Mouse (Mus musculus): ENCODE measurements around the gene Sec23b. TPM values are rescaled to one million over a fixed set of nuclear protein-coding genes. Genes with fewer than 3 reads are reported as not detected.

The Sec23b gene
- polyA plus RNA-seq (2015; fragmentation: Nextera tagmentation; extraction: Ambion mirVana): 91.4 and 91.7 TPM in 2 replicates

DNA sequence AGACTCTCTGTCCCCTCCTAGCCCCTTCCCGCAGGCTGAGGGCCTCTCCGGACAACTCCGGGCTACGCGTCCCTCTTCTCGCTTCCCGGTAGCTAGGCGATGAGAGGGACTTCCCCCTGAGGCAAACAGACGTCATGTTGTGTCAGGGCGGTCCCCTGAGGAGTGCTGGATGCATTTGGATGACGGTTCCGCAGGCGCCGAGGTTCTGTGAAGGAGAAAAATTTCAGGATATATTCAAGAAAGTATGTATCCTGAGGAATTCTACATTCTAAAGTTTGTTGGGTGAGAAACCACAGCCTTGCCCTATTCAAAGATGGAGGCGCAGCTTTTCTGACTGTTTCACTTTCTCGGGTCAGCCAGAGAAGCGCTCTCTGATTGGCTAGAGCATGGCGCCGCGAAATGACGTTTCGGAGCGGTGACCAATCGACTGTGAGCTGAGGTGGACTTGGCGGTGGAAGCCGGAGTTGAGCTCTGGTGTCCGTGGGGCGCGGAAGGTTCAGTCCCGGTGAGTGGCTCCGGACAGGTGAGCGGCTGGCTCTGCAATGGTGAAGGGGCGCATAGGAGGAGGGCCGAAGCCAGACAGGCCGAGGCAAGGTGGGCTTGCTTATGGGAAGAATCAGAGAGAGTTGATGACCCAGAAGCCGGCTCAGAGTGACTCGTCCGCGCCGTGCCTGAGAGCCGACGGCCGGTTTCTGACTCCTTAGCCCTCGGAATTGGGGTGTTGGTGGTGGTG is at the start of gene Sec23b:
Gene Sec23b, plus strand, starts transcription at position 410 of the 733 bp plus-strand sequence.
- H3K27me3 ChIP-seq: no peaks in the 10 kb centered on the region
- H3K9me3 ChIP-seq: no peaks in the 10 kb centered on the region
- H3K9ac ChIP-seq: peak within 1 kb of the TSS; percentile 86
- ATAC-seq (ENCODE audit: low FRiP score, low read depth): peak; percentile 98
- peak within 1 kb of the TSS; percentile 96 for H3K27ac ChIP-seq
- peak within 1 kb of the TSS; percentile 73 for H3K4me2 ChIP-seq (replicated peaks)
- H3K4me3 ChIP-seq: peak within 1 kb of the TSS; percentile 65
- WGBS: under 1% methylated on average over 44 of the region's 44 CpGs
- H3K4me1 ChIP-seq: peaks cover 14% of the 10 kb centered on the region
- peaks cover 18% of the 10 kb centered on the region for H3K36me3 ChIP-seq

DNA sequence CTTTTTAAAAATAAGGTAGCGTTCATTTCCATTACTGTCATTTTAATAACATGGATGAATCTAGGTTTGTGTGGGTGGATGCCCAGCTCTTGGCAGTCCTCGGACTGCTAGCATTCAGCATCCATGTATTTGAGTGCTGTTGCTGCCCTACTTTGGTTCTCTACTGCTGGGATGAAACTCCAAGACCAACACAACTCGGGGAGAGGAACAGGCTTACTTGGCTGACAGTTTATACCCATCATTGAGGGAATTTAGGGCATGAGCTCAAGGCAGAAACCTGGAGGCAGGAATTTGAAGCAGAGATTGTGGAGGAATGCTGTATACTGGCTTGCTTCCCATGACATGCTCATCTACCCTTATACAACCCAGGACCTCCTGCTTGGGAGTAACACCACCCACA is 41.4 kb upstream of the Sec23b start:
- ATAC-seq (ENCODE audit: low FRiP score, low read depth): no peak
- H3K4me3 ChIP-seq: no peak overlapping the region
- H3K9me3 ChIP-seq: no peaks in the 10 kb centered on the region
- H3K9ac ChIP-seq: no peak overlapping the region
- H3K27me3 ChIP-seq: no peaks in the 10 kb centered on the region
- H3K36me3 ChIP-seq: no peaks in the 10 kb centered on the region
- no peak overlapping the region for H3K27ac ChIP-seq
- WGBS: 81% methylated on average over 3 of the region's 3 CpGs
- H3K4me2 ChIP-seq (replicated peaks): no peak overlapping the region
- H3K4me1 ChIP-seq: no peaks in the 10 kb centered on the region

DNA sequence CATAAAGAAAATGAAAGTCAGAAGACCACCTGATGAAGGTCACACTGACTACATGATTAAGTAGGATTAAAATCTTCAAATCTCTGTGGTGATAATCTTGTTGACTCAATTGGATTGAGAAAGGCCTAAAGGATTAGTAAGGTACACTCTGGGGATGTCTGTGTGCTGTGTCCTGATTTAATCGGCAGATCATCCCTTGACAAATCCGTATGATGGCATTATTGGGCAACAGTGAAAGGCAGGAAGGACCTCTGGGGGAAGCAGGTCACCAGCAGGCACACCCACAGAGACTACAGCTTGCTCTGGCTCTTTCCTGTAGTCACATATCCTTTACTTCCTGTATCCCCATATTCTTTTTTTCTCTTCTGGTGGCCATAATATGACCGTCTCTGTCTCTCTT is 36.3 kb upstream of the Sec23b start:
- no peaks in the 10 kb centered on the region for H3K27me3 ChIP-seq
- no peaks in the 10 kb centered on the region for H3K9me3 ChIP-seq
- H3K4me2 ChIP-seq (replicated peaks): no peak overlapping the region
- no peak overlapping the region for H3K9ac ChIP-seq
- 66% methylated on average over 3 of the region's 3 CpGs for WGBS
- no peak overlapping the region for H3K4me3 ChIP-seq
- H3K27ac ChIP-seq: no peak overlapping the region
- no peaks in the 10 kb centered on the region for H3K4me1 ChIP-seq
- no peak for ATAC-seq (ENCODE audit: low FRiP score, low read depth)
- H3K36me3 ChIP-seq: no peaks in the 10 kb centered on the region

DNA sequence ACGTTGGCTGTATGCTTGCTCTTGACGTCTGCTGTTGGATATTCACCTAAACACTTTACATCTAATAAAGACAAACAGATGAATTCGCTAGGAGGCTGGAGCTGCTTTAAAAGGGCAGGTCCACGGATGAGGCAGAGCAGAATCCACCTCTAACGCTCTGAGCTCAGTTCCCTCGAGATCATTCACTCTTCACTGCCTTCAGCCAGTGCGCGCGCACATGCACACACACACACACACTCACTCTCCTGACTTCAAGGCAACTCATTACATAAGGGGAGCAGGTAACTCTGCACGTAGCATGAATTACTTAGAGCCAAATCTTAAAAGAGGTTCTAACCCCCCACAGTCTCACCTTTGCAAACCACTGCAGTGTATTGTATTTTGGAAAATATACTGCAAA is 30.2 kb upstream of the Sec23b start:
- ATAC-seq (ENCODE audit: low FRiP score, low read depth): no peak
- WGBS: 57% methylated on average over 10 of the region's 10 CpGs
- Histone ChIP-seq H3K4me2 (replicated peaks) (no peak overlapping the region), H3K27ac (no peak overlapping the region), H3K9ac (no peak overlapping the region), H3K4me3 (no peak overlapping the region), H3K36me3 (peaks cover 8% of the 10 kb centered on the region; the same call in 1 of the 2 replicates), H3K4me1 (peaks cover 14% of the 10 kb centered on the region), H3K9me3 (no peaks in the 10 kb centered on the region), H3K27me3 (peaks cover 16% of the 10 kb centered on the region)

DNA sequence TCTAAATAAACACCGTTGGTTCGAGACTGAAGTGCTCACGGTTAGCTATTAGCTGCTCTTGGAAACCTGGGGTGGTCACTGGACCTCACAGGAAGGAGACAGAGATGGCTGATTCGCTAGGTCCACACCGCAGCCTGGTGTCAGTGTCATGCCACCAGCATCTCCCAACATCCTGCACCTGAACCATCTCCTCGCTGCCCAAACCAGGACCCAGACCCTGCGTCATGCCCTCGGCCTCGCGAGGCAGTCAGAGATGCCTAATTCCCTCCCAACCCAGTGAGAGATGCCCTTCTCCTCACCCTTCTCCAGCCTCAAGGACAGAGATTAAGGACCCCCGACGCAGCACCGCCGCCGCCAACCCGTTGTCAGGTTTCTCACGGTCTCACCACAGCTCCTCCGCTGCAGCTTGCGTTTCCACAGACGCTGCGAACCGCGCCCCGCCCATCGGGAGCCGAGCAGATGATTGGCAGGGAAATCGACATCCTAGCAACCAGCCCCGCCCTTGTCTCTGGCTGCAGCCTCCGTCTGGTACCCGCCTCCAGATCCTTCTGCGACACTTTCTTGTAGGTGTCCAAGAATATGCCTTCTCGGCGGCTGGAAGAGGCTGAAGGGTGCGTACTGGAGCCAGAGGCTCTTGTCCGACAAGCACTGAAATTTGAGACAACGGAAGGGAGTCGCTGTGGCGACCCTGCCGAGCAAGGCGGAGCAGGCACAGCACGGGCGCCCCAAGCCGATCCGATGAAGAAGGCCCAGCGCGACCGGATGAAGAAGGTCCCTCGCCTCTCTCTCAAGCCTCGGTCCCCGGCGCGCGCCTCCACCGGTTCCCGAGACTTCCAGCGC is 28.8 kb upstream of the Sec23b start, which contains the start of the genes Dzank1 and Polr3f:
Gene Dzank1, minus strand, starts transcription at position 434 of the 840 bp plus-strand sequence.
Gene Polr3f, plus strand, starts transcription at position 738 of the 840 bp plus-strand sequence.
- Histone ChIP-seq H3K9me3 (no peaks in the 10 kb centered on the region), H3K27ac (peak within 1 kb of the TSS; percentile 73), H3K4me2 (replicated peaks) (peak within 1 kb of the TSS; percentile 79), H3K9ac (peak within 1 kb of the TSS; percentile 93), H3K27me3 (peaks cover 16% of the 10 kb centered on the region), H3K4me1 (peaks cover 14% of the 10 kb centered on the region), H3K4me3 (peak within 1 kb of the TSS; percentile 97), H3K36me3 (peaks cover 14% of the 10 kb centered on the region)
- peak; percentile 99 for ATAC-seq (ENCODE audit: low FRiP score, low read depth)
- WGBS: 1% methylated on average over 56 of the region's 56 CpGs

DNA sequence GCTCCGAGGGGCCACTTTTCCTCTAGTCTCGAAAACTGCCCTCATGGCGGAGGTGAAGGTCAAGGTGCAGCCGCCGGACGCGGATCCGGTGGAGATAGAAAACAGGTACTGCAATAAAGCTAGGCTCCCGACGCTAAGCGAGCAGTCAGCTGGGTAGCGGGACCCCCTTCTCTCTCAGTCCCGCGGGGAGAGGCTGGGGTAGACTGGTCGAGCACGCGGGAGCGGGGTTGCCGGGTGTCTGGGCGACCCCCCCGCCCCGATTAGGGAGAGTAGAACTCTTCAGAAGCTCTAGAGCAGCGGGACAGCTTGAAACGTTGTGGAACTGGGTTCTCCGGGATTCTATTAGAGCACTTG is 28.2 kb upstream of the Sec23b start:
- ATAC-seq (ENCODE audit: low FRiP score, low read depth): peak; percentile 42
- Histone ChIP-seq H3K4me3 (peak overlapping the region; percentile 97), H3K36me3 (peaks cover 18% of the 10 kb centered on the region), H3K4me1 (peaks cover 14% of the 10 kb centered on the region), H3K4me2 (replicated peaks) (peak overlapping the region; percentile 79), H3K9me3 (no peaks in the 10 kb centered on the region), H3K27ac (peak overlapping the region; percentile 73), H3K9ac (peak overlapping the region; percentile 93), H3K27me3 (peaks cover 16% of the 10 kb centered on the region)
- WGBS: 0% methylated on average over 25 of the region's 25 CpGs

DNA sequence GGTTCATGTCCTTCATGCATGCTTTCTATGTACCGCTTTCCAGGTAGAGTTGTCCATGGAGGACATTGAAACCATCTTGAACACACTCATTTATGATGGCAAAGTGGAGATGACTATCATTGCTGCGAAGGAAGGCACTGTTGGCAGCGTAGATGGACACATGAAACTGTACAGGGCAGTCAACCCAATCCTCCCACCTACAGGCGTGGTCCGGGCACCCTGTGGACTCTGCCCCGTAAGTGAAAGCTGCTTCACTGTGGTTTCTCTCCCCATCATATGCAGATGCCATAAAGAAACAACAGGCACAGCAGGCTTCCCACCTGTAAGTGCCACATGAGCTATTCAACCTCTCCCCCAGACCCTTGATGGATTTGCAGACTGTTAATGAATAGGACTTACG is 18.9 kb upstream of the Sec23b start:
- no peak overlapping the region for H3K27ac ChIP-seq
- no peaks in the 10 kb centered on the region for H3K4me1 ChIP-seq
- no peak for ATAC-seq (ENCODE audit: low FRiP score, low read depth)
- H3K36me3 ChIP-seq: peaks cover 90% of the 10 kb centered on the region
- no peak overlapping the region for H3K4me3 ChIP-seq
- H3K9me3 ChIP-seq: 0 out of 2 replicates have a peak, but pooled peaks cover 7% of the 10 kb centered on the region
- whole genome bisulfite sequencing: 94% methylated on average over 7 of the region's 7 CpGs
- H3K9ac ChIP-seq: no peak overlapping the region
- no peak overlapping the region for H3K4me2 ChIP-seq (replicated peaks)
- H3K27me3 ChIP-seq: no peaks in the 10 kb centered on the region

DNA sequence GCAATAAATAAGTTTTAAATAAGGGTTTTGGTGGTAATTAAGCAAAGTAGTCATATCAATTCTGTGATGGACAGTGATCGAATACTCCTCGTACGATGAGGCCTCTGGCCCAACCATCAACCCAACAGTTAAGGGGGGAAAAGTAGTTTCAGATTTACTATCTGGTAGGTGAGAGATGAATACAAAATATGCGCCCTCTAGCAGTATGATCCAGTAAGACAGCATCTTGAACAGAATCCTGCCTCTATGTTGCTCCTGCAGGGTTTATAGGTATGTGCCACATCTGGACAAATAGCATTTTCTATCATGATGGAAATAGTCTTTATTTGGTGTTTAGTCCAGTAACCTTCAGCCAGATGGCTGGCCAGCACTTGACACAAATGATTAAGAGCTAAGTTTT is 14.8 kb upstream of the Sec23b start:
- H3K36me3 ChIP-seq: peaks cover 83% of the 10 kb centered on the region
- no peaks in the 10 kb centered on the region for H3K4me1 ChIP-seq
- H3K4me3 ChIP-seq: no peak overlapping the region
- no peak overlapping the region for H3K4me2 ChIP-seq (replicated peaks)
- H3K9me3 ChIP-seq: no peaks in the 10 kb centered on the region
- no peak overlapping the region for H3K9ac ChIP-seq
- WGBS: 89% methylated on average over 4 of the region's 4 CpGs
- no peak overlapping the region for H3K27ac ChIP-seq
- no peak for ATAC-seq (ENCODE audit: low FRiP score, low read depth)
- no peaks in the 10 kb centered on the region for H3K27me3 ChIP-seq

DNA sequence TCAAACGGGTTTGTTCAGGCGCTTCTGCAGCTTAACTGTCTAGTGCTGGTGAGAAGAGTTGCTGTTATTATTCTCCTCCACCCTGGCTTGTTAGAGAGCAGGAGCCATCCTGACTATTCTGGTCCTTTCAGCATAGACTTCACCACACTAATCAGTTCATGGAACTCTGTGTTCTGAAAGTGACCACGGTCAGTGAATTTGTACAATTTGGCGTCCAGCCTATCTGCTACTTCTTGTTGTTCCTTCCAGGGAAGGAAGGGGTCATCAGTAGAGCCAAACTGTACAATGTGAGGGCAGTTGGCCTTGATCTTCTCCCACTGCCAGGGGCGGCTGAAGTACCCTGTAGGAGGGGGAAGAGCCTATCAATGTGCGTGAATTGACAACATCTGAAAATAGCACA is 12.4 kb upstream of the Sec23b start:
- Histone ChIP-seq H3K4me1 (no peaks in the 10 kb centered on the region), H3K9ac (no peak overlapping the region), H3K9me3 (no peaks in the 10 kb centered on the region), H3K27me3 (no peaks in the 10 kb centered on the region), H3K4me3 (no peak overlapping the region), H3K36me3 (peaks cover 77% of the 10 kb centered on the region), H3K27ac (no peak overlapping the region), H3K4me2 (replicated peaks) (no peak overlapping the region)
- no peak for ATAC-seq (ENCODE audit: low FRiP score, low read depth)
- 96% methylated on average over 6 of the region's 6 CpGs for WGBS

DNA sequence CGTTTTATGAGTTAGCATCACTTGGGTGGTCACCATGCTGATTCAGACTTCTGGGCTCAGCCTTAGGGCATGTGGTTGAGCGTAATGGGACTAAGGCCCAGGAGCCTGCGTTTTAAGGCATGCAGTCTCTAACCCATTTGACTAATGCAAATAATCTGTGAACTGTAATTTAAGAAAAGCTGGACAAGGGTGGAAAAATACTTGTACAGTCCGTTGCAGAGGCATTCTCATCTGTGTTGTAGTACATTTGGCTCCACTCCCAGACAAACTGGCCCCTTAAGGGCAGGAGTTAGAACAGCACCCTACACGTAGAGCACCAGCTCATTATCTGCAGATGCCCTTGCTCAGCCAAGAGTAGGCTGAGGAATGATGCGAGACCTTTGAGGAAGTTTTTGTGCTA is 11.4 kb upstream of the Sec23b start:
- H3K4me2 ChIP-seq (replicated peaks): no peak overlapping the region
- no peak overlapping the region for H3K9ac ChIP-seq
- H3K9me3 ChIP-seq: no peaks in the 10 kb centered on the region
- no peaks in the 10 kb centered on the region for H3K27me3 ChIP-seq
- ATAC-seq (ENCODE audit: low FRiP score, low read depth): no peak
- H3K4me1 ChIP-seq: 0 out of 2 replicates have a peak, but pooled peaks cover 3% of the 10 kb centered on the region
- H3K27ac ChIP-seq: no peak overlapping the region
- peaks cover 67% of the 10 kb centered on the region for H3K36me3 ChIP-seq
- no peak overlapping the region for H3K4me3 ChIP-seq
- 78% methylated on average over 6 of the region's 6 CpGs for WGBS

DNA sequence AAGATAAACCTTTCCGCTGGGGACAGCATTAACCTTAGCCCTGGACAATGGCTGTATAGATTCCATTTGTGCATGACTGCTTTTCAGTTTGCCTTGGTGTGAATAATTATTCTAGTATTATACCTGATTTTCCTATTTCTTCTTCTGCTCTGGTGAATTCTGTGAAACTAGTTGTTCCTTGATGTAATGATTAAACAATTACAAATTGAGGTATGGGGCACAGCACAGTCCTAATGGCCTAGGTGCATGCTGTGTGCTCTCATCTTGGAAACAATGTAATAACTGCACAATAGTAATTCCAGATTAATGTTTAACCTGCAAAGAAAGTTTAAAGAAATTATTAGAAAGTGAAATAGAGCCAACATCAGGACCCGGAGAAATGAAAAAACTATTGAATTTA is 11.0 kb upstream of the Sec23b start:
- 95% methylated on average over 2 of the region's 2 CpGs for WGBS
- Histone ChIP-seq H3K4me2 (replicated peaks) (no peak overlapping the region), H3K27ac (no peak overlapping the region), H3K4me3 (no peak overlapping the region), H3K36me3 (peaks cover 63% of the 10 kb centered on the region), H3K9me3 (no peaks in the 10 kb centered on the region), H3K27me3 (no peaks in the 10 kb centered on the region), H3K9ac (no peak overlapping the region), H3K4me1 (peaks cover 7% of the 10 kb centered on the region; the same call in 1 of the 2 replicates)
- ATAC-seq (ENCODE audit: low FRiP score, low read depth): no peak

DNA sequence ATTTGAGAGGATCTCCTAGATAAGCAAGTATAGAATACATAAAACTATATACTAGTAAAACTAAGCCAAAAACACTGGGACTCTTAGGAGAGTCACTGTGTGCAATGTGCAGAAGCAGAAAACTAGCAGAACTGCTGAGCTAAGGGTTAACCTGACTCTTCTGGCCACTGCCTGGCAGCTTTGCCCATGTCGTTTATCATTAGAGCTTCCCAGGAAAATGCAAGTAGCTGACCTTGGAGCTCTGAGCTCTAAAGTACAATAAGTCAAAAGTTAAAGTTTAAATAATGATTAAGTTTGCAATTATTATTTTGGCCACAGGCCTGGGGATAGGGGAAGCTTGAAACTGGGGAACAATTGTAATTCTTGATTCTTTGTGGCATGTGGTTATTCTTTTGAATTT is 10.5 kb upstream of the Sec23b start:
- Histone ChIP-seq H3K4me3 (no peak overlapping the region), H3K9ac (no peak overlapping the region), H3K27me3 (no peaks in the 10 kb centered on the region), H3K4me1 (peaks cover 7% of the 10 kb centered on the region; the same call in 1 of the 2 replicates), H3K36me3 (peaks cover 58% of the 10 kb centered on the region), H3K4me2 (replicated peaks) (no peak overlapping the region), H3K9me3 (no peaks in the 10 kb centered on the region), H3K27ac (no peak overlapping the region)
- WGBS: 62% methylated on average over 1 of the region's 1 CpGs
- no peak for ATAC-seq (ENCODE audit: low FRiP score, low read depth)
